Mouse (Mus musculus) ES-E14 (cell line): ENCODE measurements around the gene Zfp445. TPM values are rescaled to one million over a fixed set of nuclear protein-coding genes. Genes with fewer than 3 reads are reported as not detected.

Experiments used
- DNase-seq: peaks from one replicate; pipeline ENCODE4 v3.0.0-alpha.2; 2013; ENCODE audit warnings: low read depth, low spot score
- H3K27ac ChIP-seq: 2 replicates; pipeline ENCODE4 v1.5.1; 2012; ENCODE audit warnings: low read depth, mild to moderate bottlenecking, low read length, moderate library complexity, mixed read lengths; ENCODE audit not compliant: poor library complexity, insufficient read depth, severe bottlenecking
- H3K36me3 ChIP-seq: 2 replicates; pipeline ENCODE4 v1.6.1; 2012; ENCODE audit warnings: mild to moderate bottlenecking, low read length, moderate library complexity, mixed read lengths; ENCODE audit not compliant: control insufficient read depth, poor library complexity, insufficient read depth, severe bottlenecking
- H3K4me1 ChIP-seq, 2 experiments: fragments of 150-350 bp in 1 of 2; sonication (generic) in 1 of 2; 2 replicates each; pipeline ENCODE4 v1.6.1; 2012; ENCODE audit warnings: low read length in 2 of 2, mild to moderate bottlenecking in 1 of 2, mixed read lengths in 1 of 2; ENCODE audit not compliant: control insufficient read depth in 2 of 2, insufficient read depth in 2 of 2, poor library complexity in 1 of 2
- H3K4me3 ChIP-seq, 2 experiments: fragments of 150-350 bp in 1 of 2; sonication (generic) in 1 of 2; 2 replicates each; pipeline ENCODE4 v1.5.1; 2012; ENCODE audit warnings: low read length in 2 of 2, low read depth in 1 of 2, mild to moderate bottlenecking in 1 of 2, mixed read lengths in 1 of 2; ENCODE audit not compliant: insufficient read depth in 1 of 2, poor library complexity in 1 of 2, severe bottlenecking in 1 of 2
- H3K9ac ChIP-seq: 2 replicates; pipeline ENCODE4 v1.6.1; 2012; ENCODE audit warnings: low read depth, mild to moderate bottlenecking, low read length, mixed read lengths; ENCODE audit not compliant: poor library complexity, insufficient read depth, severe bottlenecking
- H3K9me3 ChIP-seq: fragments of 150-350 bp; sonication (generic); 2 replicates; pipeline ENCODE4 v1.6.1; 2012; ENCODE audit warnings: low read depth, mild to moderate bottlenecking, low read length; ENCODE audit not compliant: control insufficient read depth, insufficient read depth
- CHD2 ChIP-seq: IDR thresholded peaks from 2 replicates; pipeline ENCODE4 v1.6.1; 2014; ENCODE audit warnings: mild to moderate bottlenecking, low read depth, low read length, inconsistent platforms
- HCFC1 ChIP-seq: IDR thresholded peaks from 2 replicates; pipeline ENCODE4 v1.6.1; 2012; ENCODE audit warnings: low read length, inconsistent platforms, borderline replicate concordance; ENCODE audit not compliant: insufficient read depth
- MAFK ChIP-seq: IDR thresholded peaks from 2 replicates; pipeline ENCODE4 v1.6.1; 2014; ENCODE audit warnings: mild to moderate bottlenecking, low read depth, low read length, inconsistent platforms; ENCODE audit not compliant: insufficient read depth
- ZC3H11A ChIP-seq: IDR thresholded peaks from 2 replicates; pipeline ENCODE4 v1.6.1; 2012; ENCODE audit warnings: low read depth, mild to moderate bottlenecking, inconsistent platforms, low read length, borderline replicate concordance
- ZNF384 ChIP-seq: IDR thresholded peaks from 2 replicates; pipeline ENCODE4 v1.6.1; 2012; ENCODE audit warnings: low read depth, low read length, inconsistent platforms
- in situ Hi-C, 2 experiments: fragments of 600-800 bp; cut with MboI; formaldehyde crosslinking; loops; one replicate each; pipeline ENCODE4 v1.15.1; 2025; ENCODE audit warnings: low sequenced_read_pairs in 2 of 2, inconsistent platforms in 1 of 2; ENCODE audit not compliant: unreplicated experiment in 2 of 2
- total RNA-seq: library from RNA; depleted of rRNA; stranded (reverse); fragments of 300-350 nt; gene quantifications from 2 replicates; pipeline ENCODE4 v1.2.3, GENCODE M21; 2012; rRNA removed

Zfp445 gene
- total RNA-seq, 1 experiment = 84.1 TPM

- H3K36me3 ChIP-seq = no peaks in the 10 kb centered on the region
- H3K9me3 ChIP-seq = no peaks in the 10 kb centered on the region
- no peak overlapping the region for H3K9ac ChIP-seq
- in situ Hi-C loops = no loop called here
- H3K4me1 ChIP-seq = peaks cover 0 to 2% of the 10 kb centered on the region in 2 experiments; a peak in 1 of 4 replicates
- no peak overlapping the region for H3K27ac ChIP-seq
- DNase-seq = no peak
- no peak for TF ChIP-seq ZC3H11A
- TF ChIP-seq MAFK = no peak
- no peak for TF ChIP-seq ZNF384
- TF ChIP-seq HCFC1 = no peak
- H3K4me3 ChIP-seq = no peak overlapping the region
Observed at GRCm38 (mm10) chr9:122810212-122810611, 55.6 kb downstream of the Zfp445 start.

- DNase-seq = no peak
- H3K9ac ChIP-seq = no peak overlapping the region
- in situ Hi-C loops = no loop called here
- H3K9me3 ChIP-seq = no peaks in the 10 kb centered on the region
- H3K4me1 ChIP-seq = peaks cover 2 to 4% of the 10 kb centered on the region in 2 experiments; a peak in 2 of 4 replicates
- TF ChIP-seq ZNF384 (no peak), MAFK (no peak), ZC3H11A (no peak), CHD2 (no peak), HCFC1 (no peak)
- H3K36me3 ChIP-seq = no peaks in the 10 kb centered on the region
- no peak overlapping the region for H3K4me3 ChIP-seq
- no peak overlapping the region for H3K27ac ChIP-seq
Observed at GRCm38 (mm10) chr9:122807186-122807585, 58.6 kb downstream of the Zfp445 start.

- Histone ChIP-seq H3K9me3 (no peaks in the 10 kb centered on the region), H3K9ac (peak overlapping the region; percentile 83), H3K4me3 (peak overlapping the region; percentile 85 to 100), H3K4me1 (peaks cover 2 to 4% of the 10 kb centered on the region in 2 experiments; a peak in 2 of 4 replicates), H3K27ac (0 out of 2 replicates have a peak overlapping the region, but pooled peaks have one; percentile 27), H3K36me3 (no peaks in the 10 kb centered on the region)
- DNase-seq = no peak
- in situ Hi-C loops = no loop called here
- no peak for TF ChIP-seq CHD2
- TF ChIP-seq ZC3H11A = no peak
- TF ChIP-seq ZNF384 = no peak
- no peak for TF ChIP-seq HCFC1
- no peak for TF ChIP-seq MAFK
Observed at GRCm38 (mm10) chr9:122805845-122806341, 59.9 kb downstream of the Zfp445 start.

GRCm38 (mm10) chr9:122805053-122805844, 60.6 kb downstream of the Zfp445 start, which contains the start of gene Tcaim:
Gene Tcaim (plus strand): TSS chr9:122805539.
- in situ Hi-C loops = no loop called here

More at GRCm38 (mm10) chr9:122805053-122805844, 60.6 kb downstream of the Zfp445 start, which contains the start of gene Tcaim:
- DNase-seq = peak; percentile 87
- H3K9ac ChIP-seq = peak within 1 kb of the TSS; percentile 83
- H3K9me3 ChIP-seq = no peaks in the 10 kb centered on the region
- TF ChIP-seq CHD2 (no peak), MAFK (0 out of 2 replicates have a peak, but pooled peaks have one; percentile 20)
- peaks cover 2 to 4% of the 10 kb centered on the region in 2 experiments; a peak in 2 of 4 replicates for H3K4me1 ChIP-seq
- peak within 1 kb of the TSS; percentile 85 to 100 for H3K4me3 ChIP-seq
- H3K27ac ChIP-seq = 0 out of 2 replicates have a peak within 1 kb of the TSS, but pooled peaks have one; percentile 27
- no peaks in the 10 kb centered on the region for H3K36me3 ChIP-seq

Other genes starting within 250 kb of the Zfp445 start
- 0.48 and 0.49 TPM in 2 replicates for gene Topaz1, start 118.7 kb downstream of the Zfp445 start, total RNA-seq
- 3.4 and 4.5 TPM in 2 replicates for gene Tcaim, start 60.5 kb downstream of the Zfp445 start, total RNA-seq
- gene Gm35549, start 22.0 kb downstream of the Zfp445 start, total RNA-seq = 0.27 TPM in 1 of 2 replicates, not detected in the other
- gene Zkscan7, start 19.7 kb upstream of the Zfp445 start, total RNA-seq = 1.4 and 2.3 TPM in 2 replicates
- 13.5 and 16.8 TPM in 2 replicates for gene Zfp105, start 57.1 kb upstream of the Zfp445 start, total RNA-seq
- gene 1110059G10Rik, start 85.0 kb upstream of the Zfp445 start, total RNA-seq = 3.2 and 5.6 TPM in 2 replicates
- 81.6 and 91.4 TPM in 2 replicates for gene Kif15, start 85.0 kb upstream of the Zfp445 start, total RNA-seq
- gene Tmem42, start 155.3 kb upstream of the Zfp445 start, total RNA-seq = 4.8 and 5.0 TPM in 2 replicates
- gene Tgm4, start 168.7 kb upstream of the Zfp445 start, total RNA-seq = 0.22 and 0.37 TPM in 2 replicates
- gene Zdhhc3, start 247.2 kb upstream of the Zfp445 start, total RNA-seq = 36.6 and 37.8 TPM in 2 replicates
- gene Exosc7, start 247.2 kb upstream of the Zfp445 start, total RNA-seq = 83.4 and 94.6 TPM in 2 replicates